Mouse (Mus musculus) kidney, adult 10 weeks (tissue): ENCODE results near the gene Fscn3. TPM values are rescaled to one million over a fixed set of nuclear protein-coding genes. Genes with fewer than 3 reads are reported as not detected.

Experiments
- polyA plus RNA-seq: library from polyadenylated mRNA; stranded (reverse); fragments of 350-450 nt; fragmentation: Illumina TruSeq; extraction: RNeasy Lipid Tissue Mini Kit (QIAGEN cat#74804); gene quantifications from one replicate; pipeline ENCODE4 v1.2.3, GENCODE M21; 2014; ENCODE audit warnings: low read depth, low replicate concordance

Gene Fscn3
- polyA plus RNA-seq, result not detected

DNA sequence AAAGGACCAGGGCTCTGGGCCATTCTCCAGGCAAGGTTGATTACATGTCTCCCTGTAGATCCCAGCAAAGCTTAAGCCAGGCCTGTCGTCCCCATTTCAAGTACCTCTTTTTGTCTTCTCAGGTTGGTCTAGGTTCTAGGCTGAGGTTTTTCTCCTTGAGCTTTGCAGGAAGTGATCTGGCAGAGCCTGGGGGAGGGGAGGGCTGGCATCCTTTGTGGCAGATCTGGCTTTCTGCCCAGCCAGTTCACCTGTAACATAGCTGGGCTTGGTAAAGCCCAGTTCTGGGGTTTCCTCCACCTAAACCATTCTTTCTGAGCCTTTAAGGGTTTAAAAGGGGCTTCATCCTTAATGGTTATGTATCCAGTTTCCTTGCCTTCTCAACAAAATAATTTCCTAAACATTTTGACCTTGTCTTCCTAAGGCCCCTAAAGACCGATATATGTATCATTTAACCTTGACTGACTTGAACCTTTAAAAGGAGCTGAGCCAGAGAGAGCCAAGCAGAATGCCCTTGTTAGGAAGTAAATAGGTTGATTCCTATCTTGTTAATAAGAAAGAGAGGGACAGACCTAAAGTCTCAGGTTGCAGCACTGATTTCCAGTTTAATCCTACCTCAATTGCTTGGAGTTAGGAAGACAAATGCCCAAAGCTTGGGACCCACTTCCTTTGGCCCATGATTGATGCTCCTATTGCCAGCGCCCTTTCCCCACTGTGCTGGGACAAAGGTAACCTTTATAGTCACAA lies at the start of gene Fscn3:
Gene Fscn3, plus strand, starts transcription at position 694 of the 744 bp plus-strand sequence.

DNA sequence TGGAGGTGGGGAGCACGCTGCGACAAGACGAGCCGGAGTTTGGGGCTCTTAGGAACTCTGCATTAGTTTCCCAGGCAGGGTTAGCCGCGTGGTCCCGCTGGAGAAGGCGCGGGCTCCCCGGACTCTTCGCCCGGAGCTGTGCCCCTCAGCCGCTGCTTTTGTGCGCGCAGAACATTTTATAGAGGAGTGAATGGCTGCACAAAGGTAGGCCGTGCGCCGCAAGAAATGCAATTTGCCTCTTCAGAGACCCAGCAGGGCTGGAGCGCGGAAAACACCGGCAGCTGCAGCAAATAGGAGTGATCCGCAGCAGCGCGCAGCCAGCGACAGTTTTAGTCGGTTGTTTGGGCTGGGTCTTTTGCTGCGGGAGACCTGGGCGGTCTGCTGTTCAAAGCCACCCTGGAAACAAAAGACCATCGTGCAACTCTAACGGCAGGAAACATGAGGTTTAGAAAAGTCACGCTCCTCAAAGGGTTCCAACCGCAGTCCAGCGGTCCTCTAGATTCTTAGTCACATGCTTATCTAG lies 29.8 kb upstream of the Fscn3 start, which contains the start of gene Zfp800:
Gene Zfp800, minus strand, starts transcription at position 325 of the 523 bp plus-strand sequence.

DNA sequence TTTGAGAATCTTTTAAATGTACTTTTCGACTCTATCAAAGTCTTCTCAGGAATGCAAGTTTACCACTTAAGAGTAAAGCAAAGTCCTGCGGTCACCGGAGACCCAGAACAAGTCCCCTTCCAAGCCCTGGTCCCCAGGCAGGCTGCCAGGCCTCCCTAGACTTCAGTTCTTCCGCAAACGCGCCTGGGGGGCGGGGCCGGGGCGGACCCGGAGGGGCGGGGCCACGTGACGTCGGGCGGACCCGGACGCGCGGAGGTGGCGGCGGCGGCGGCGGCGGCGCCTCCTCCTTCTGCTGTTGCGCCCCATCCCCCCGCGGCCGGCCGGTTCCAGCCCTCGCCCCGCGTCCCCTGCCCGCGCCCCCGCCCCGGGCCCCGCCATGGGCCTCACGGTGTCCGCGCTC lies 4.3 kb upstream of the Fscn3 start, which contains the start of gene Arf5:
Gene Arf5, plus strand, starts transcription at position 248 of the 400 bp plus-strand sequence.

DNA sequence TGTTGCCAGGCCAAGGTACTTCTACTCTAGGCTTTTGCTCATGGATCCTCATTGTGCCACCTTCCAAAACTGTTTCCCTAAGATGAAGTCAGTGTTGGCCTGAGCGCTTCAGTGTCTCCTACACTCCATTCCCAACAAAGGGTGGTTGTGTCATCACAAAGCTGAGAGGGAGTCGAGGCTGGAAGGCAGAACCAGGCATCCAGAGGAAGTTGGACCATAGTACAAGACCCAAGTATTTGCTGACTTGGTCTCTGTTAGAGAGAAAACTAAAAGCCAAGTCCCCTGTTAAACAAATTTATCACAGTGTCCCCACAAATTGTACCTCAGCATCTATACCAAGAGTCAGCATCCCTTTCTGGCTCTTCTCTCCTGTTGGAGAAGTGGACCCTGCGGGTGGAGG lies 701 bp downstream of the Fscn3 start, which contains the start of gene Gcc1:
Gene Gcc1, minus strand, starts transcription at position 101 of the 400 bp plus-strand sequence.

DNA sequence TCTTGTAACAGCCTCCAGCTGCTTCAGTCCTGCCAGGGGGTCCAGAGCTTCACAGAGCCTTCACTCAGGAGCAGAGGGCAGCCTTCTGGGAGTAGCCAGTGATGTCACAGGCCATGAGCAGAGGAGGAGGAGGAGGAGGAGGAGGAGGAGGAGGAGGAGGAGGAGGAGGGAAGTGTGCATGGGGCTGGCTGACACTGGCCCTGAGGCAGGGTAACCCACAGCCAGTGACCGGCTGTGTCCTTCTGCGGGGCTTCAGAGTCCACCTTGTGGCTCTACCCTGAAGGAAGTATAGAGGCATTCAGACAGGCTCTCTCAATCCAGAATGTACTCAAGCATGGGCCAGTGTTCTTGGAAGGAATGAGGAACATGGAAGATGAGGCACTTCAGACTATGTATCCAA lies 21.7 kb downstream of the Fscn3 start, which contains the start of gene Pax4:
Gene Pax4, minus strand, starts transcription at position 101 of the 400 bp plus-strand sequence.

DNA sequence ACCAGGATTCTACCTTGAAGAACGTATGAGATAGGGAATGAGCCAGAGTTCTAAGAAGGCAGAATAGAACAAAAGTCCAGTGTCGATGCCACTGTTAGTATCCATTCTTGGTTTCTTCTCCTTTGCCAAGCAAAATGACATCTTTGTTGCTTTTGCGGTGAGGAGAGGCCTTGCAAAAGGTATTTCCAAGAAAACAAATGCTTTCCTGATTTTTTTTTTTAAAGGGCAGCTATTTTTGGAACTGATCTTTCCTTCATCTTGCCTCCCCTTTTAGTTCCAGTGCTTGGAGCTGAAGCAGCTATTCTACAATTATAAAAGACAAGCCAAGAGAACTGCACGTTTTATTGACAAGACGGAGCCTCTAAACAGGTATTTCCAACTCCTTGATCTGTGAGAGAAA lies 47.2 kb downstream of the Fscn3 start, which contains the start of gene Snd1:
Gene Snd1, plus strand, starts transcription at position 301 of the 400 bp plus-strand sequence.

Other genes starting within 250 kb of the Fscn3 start
- gene Zfp800, start 29.8 kb upstream of the Fscn3 start, polyA plus RNA-seq, result 41.2 TPM
- 12.7 TPM for gene Arf5, start 4.2 kb upstream of the Fscn3 start, polyA plus RNA-seq
- 6.9 TPM for gene Gcc1, start 601 bp downstream of the Fscn3 start, polyA plus RNA-seq
- not detected for gene Pax4, start 21.6 kb downstream of the Fscn3 start, polyA plus RNA-seq
- 4.0 TPM for gene Snd1, start 47.4 kb downstream of the Fscn3 start, polyA plus RNA-seq